ENCODE assay signal across 20 mouse cellular contexts in the genomic region with DNA sequence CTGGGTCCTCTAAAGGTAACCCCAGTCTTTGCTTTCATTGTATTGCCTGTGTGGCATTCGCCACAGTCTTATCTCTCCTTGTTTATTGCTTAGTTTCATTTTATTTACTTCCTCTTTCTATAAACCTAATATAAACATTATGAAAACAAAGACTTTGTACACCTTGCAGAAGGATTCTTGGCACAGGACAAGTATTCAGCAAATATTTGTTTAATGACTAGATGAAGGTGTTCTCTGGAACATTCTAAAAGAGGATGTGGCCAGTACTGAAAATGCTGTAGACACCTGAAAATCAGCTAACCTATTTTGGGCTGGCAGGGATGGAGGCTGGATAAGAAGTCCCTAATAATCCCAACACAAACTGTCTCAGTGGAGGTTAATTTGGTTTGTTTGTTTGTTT. TPM values are rescaled to one million over a fixed set of nuclear protein-coding genes. Genes with fewer than 3 reads are reported as not detected.
"Had no signal": no experiment of that assay in that cellular context is flagged by ENCODE, and none has a peak within 500 bp of the region (broad histone marks: within the 10 kb centered on the region; RNA-seq: fewer than 3 reads in every experiment).

No protein-coding gene starts in this region.

- H3K4me1 ChIP-seq: limb, embryonic 10.5 days; midbrain, embryonic 10.5 days; neural tube, embryonic 13.5 days; stomach, embryonic 15.5 days had no signal

- H3K4me2 ChIP-seq: lung, embryonic 14.5 days; neural tube, embryonic 13.5 days; stomach, embryonic 15.5 days had no signal

- H3K9ac ChIP-seq: liver, embryonic 14.5 days; lung, embryonic 14.5 days; neural tube, embryonic 13.5 days; stomach, embryonic 15.5 days had no signal

- DNase-seq: kidney, adult 8-10 months; kidney, postnatal 25 days; lung, embryonic 14.5 days; retina, postnatal 1 day; right cerebral cortex, postnatal 4 days; thymus, postnatal 4 days had no signal

- H3K27me3 ChIP-seq: neural tube, embryonic 13.5 days; stomach, embryonic 15.5 days had no signal

- H3K27ac ChIP-seq: left cerebral cortex, adult 2 months; limb, embryonic 10.5 days; liver, embryonic 14.5 days; midbrain, embryonic 10.5 days; neural tube, embryonic 13.5 days; stomach, embryonic 15.5 days had no signal

- H3K9me3 ChIP-seq: limb, embryonic 10.5 days; midbrain, embryonic 10.5 days; neural tube, embryonic 13.5 days; stomach, embryonic 15.5 days had no signal

- H3K4me3 ChIP-seq: left cerebral cortex, adult 2 months; limb, embryonic 10.5 days; midbrain, embryonic 10.5 days; neural tube, embryonic 13.5 days; stomach, embryonic 15.5 days had no signal

- H3K36me3 ChIP-seq: limb, embryonic 10.5 days; midbrain, embryonic 10.5 days; neural tube, embryonic 13.5 days; stomach, embryonic 15.5 days had no signal

- ATAC-seq: inflammation-experienced regulatory T-cells, adult 6 months; midbrain, embryonic 16.5 days had no signal

RNA-seq across cellular contexts. Expression of a gene that starts 39.1 kb away (rescaled TPM):
- total RNA-seq: layer of hippocampus, postnatal 25 days; left cerebral cortex, adult 2 months; left cerebral cortex, postnatal 14 days; megakaryocyte, adult 5-6 weeks had no signal
- polyA plus RNA-seq: kidney, embryonic 16.5 days; limb, embryonic 10.5 days; liver, embryonic 14.5 days; lung, embryonic 14.5 days; midbrain, embryonic 10.5 days; midbrain, embryonic 16.5 days; neural tube, embryonic 13.5 days had no signal

RNA-seq across cellular contexts. Expression of a gene that starts 46.0 kb away (rescaled TPM):
- total RNA-seq: left cerebral cortex, adult 2 months; megakaryocyte, adult 5-6 weeks had no signal
- polyA plus RNA-seq: inflammation-experienced regulatory T-cells, adult 6 months; kidney, embryonic 16.5 days; limb, embryonic 10.5 days; limb, embryonic 14.5 days; liver, embryonic 14.5 days; lung, embryonic 14.5 days; midbrain, embryonic 10.5 days; midbrain, embryonic 16.5 days; neural tube, embryonic 13.5 days; spleen, adult 2 months; stomach, embryonic 15.5 days had no signal
